Mouse (Mus musculus) telencephalon, adult 2 months (tissue): ENCODE measurements around the gene Srbd1.

ENCODE experiments used
- DNase-seq: peaks from one replicate; pipeline ENCODE4 v3.0.0-alpha.2; 2011; ENCODE audit warnings: low read depth, low spot score

Gene Srbd1

DNA sequence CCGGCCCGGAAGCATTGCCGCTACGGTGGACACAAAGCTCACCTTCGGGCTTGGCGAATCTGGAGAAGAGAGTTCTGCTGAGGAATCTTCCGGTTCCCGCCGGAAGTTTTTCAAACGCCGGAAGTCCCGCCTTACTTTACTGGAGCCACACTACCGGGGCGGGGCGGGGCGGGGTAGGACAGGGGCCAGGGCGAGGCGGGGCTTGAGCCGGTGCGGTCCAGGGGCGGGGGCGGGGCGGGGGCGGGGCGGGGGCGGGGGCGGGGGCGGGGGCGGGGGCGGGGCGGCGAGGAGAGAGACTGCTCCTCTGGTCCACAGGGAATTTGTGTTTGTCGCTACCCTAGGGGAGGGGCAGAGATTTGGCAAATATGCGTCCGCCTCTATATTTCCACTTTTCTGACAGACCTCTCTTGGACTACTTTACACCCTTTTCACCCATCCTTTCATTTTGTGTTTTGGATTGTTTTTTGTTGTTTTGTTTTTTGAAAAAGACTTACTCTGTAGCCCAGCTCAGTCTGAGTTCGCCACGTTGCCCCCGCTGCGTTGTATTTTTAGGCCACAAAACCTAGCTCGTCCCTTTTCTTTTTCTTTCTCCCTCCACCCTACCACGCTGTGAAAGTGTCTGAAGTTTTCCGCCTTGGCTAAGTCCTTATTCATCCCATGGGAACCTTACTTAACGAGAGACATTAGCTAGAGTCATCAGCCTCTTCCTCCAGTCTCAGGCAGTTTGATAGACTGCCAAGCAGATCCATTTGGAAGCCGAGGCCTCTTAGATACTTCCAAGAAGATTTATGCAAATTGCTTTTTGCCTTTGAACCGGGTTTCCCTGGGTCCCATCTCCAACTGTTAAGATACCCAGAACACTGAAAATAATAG is at the start of gene Srbd1:
TSS of gene Srbd1 (minus strand) at position 97 of the 873 bp plus-strand sequence.
- peak; percentile 85 for DNase-seq

DNA sequence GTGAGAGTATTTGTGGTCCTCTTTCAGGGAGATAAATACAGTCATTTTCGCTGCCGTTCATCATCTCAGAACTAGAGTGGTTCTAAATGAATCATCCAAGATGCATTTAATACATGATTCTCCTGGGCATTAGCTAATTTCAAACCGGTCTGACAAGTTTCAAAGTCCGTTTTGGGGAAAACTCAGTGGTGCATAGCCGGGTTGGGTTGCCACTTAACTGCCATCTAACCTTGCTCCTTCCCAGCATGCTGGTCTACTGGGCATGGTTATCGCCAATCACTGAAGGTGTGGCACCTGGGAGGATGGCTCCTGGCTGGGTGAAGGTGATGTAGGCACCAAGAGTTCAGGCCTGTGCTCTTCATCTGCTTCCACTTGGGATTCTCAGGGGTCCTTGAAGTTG is 49.0 kb upstream of the Srbd1 start:
- no peak for DNase-seq

DNA sequence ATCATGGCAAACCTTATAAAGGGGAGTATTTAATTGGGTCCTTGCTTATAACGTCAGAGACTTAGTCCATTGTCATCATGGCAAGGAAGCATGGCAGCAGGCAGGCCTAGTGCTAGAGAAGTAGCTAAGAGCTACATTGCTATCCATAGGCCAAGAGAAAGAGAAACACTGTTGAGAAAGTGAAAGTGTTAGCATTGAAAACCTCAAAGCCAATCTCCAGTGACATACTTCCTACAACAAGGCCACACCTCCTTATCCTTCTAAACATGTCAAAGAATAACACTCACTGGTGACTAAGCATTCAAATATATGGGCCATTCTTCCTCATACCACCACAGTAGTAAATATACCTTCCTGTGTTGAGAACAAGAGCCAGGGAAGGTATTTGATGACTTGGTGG is 42.8 kb upstream of the Srbd1 start:
- no peak for DNase-seq

GRCm38 (mm10) chr17:86185584-86185983 is 40.6 kb upstream of the Srbd1 start:
- no peak for DNase-seq

DNA sequence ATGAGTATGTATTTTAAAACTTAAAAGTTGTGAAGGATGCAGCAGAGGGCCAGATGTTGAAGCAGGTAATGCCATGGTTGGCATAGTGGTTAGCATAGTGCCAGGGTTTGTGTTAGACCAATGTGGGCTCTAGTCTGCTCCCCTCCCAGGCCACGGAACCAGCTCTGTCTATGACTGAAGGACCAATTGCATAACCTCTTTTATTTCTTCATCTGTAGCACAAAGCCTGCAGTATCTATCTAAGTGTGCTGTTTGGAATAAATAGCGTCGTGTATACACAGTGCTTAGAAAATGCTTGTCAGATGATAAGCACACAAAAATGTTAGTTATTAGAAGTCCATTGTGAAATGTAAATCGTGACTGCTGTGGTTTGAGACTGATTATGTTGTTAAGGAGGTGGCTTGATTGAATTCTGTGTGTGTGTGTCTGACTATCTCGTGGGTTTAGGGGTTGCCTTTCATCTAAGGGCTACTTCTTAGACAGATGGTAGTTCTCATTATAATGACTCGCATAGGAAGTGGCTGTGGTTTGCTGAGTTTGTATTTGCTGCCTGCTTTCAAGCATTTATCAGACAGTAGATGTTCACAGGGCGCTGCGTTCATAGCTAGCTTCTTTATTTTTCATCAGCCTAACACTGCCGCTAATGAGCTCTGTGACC is 39.7 kb upstream of the Srbd1 start:
- no peak for DNase-seq

DNA sequence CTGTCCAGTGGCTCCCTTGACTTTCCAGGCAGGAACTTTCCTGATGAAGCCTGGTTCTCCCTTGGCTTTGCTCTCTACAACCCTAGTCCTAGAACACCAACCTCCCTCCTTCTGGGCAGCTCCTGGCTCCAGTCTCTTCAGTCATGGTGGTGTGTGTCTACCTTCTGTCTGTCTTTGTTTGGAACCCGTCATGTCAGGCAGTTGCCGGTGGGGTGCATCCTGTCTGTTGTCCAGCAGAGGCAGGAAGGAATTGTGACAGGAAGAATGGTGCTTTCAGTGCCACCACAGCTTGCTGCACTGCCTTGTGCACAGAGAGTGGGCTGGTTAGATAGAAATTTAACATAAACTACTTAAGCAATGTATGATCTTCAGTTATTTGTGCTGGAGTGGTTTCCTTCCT is 38.8 kb upstream of the Srbd1 start:
- DNase-seq, result no peak

DNA sequence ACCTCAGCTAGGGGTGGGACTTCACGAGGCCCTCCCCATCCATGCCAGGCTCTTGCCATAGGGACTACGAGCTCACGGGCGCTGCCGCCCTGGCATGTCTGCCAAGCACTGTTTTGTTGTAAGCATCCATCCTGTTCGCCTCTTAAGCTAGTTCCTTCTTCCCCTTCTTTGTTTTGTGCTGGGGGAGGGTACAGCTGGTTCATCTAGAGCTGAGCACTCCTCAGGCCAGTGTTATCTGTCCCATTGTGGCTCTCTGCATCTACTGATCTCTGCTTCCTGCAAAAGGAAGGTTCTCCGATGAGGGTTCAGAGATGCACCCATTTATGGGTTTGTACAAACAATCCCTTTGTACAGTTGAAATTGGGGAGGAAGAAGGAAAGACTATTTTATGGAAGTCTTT is 31.7 kb upstream of the Srbd1 start:
- no peak for DNase-seq

DNA sequence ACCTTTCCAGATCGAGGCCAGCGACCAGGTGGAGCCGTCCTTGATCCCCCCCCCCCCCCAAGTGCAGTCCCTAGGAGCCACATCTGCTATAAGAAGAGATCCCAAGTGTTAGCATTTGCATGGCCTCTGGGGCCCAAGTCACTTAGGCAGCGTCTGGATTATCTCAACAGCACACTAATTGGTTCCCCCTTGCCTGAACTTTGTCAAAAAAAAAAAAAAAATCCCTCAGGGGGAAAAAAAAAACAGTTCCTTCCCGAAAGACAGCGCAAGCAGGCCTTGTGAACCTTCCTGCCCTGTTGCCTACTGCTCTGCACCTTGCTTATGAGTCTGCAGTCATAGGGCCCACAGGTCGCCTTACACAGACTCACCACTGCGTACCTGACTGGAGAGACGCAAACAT is 30.5 kb upstream of the Srbd1 start:
- no peak for DNase-seq

DNA sequence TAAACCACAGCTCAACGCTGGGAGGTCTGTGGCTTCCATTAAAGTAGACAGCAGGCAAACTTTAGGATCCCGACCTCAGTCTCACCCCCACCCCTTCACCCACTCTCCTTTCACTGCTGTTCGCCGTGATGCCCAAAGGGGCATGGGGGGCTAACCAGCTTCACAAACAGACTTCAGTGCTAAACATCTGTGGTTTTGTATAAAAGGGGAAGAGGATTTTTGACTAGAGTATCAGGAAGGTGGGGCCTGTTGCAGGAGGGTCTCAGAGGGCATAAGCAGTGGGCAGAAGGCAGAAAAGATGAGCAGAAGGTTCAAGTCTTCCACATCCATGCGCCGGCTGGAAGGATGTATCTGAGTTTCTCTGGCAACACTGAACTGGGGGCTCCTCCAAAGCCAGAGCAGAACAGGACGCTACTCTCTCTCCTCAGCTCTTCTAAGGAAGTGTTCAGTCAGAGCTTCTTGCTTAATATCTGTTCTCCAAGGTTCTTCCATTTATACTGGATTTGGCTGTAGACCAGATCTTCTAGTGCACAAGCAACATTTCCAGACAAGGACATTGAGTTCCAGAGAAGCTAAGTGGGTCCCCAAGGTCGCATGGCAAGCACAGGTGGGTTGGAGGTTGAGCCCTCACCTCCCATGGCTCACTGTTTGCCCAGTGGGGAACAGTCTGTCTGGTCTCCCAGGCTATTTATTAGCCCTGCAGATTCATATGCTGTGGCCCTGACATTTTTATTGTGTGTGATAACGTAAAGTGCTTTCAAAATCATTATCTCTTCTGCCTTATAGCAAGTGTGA is 25.4 kb upstream of the Srbd1 start:
- DNase-seq, result no peak

DNA sequence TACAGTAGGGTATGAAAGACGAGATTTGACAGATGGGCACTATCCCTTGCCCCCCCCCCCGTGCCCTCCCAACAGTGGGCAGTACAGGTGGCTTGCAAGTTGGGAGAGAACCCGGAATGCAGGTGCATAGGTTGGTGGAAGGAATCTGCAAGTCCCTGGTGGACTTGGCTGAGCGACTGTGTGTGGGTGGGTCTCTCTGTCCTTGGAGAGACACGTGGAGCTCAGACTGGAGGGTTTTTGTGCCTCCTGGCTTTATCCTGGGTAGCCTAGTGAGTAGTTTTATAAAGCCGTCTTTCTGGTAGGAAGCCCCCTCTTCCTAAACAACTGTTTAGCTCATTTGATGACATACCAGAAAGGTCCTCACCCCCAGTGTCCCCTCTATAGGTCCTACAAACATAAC is 24.1 kb upstream of the Srbd1 start:
- DNase-seq, result no peak

- DNase-seq, result no peak
These were observed 23.4 kb upstream of the Srbd1 start for GRCm38 (mm10) chr17:86168231-86168981.

GRCm38 (mm10) chr17:86167320-86168230 is 22.6 kb upstream of the Srbd1 start, which contains the start of gene Prkce:
Gene Prkce, plus strand, starts transcription at chr17:86167785.
- peak; percentile 81 for DNase-seq

GRCm38 (mm10) chr17:86166567-86167319 is 21.8 kb upstream of the Srbd1 start:
- no peak for DNase-seq

DNA sequence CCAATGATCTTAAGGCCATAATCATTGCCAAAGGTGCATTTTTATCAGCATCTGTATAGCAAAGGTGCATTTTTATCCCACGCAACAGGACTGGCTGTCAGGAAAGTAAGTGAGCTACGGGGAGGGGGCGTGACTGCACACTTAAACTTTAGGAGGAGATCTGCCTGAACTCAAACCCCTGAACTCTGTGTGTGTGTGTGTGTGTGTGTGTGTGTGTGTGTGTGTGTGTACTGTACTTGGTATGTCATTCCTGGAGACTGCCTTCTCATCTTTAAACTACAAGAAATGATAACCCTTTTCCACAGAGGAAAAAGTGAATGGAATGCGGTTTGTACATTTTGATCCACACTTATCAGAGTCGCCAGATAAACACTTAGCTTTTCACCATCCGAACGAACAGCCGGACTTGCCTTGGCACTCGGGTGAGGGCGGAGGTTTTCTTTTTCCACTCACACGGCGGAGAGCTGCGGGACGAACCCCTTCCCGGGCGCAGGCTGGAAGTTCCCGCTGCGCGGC is 21.1 kb upstream of the Srbd1 start:
- DNase-seq, result no peak

GRCm38 (mm10) chr17:86164416-86164815 is 19.4 kb upstream of the Srbd1 start:
- DNase-seq, result no peak

- DNase-seq, result no peak
These were observed 17.7 kb upstream of the Srbd1 start for GRCm38 (mm10) chr17:86162672-86163071.

DNA sequence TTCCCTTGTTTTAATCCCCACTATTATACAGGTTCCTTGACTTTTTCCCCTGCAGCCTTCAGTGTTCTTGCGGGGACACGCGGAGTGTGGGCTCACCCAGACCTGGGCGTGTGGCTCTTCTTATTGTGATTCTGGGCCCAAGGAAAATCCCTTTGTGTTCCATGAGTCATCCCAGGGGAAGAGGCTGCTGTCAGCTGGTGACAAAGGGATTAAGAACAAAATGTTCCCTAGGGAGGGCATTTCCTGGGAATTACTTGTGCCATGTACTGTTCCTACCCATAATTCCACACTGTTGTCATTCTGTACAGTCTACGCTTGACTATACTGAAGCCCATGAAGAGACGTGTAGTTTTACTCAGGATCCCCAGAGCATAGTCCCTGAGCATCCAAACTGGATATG is 12.0 kb upstream of the Srbd1 start:
- no peak for DNase-seq

GRCm38 (mm10) chr17:86150867-86151348 is 5.9 kb upstream of the Srbd1 start:
- peak; percentile 97 for DNase-seq

GRCm38 (mm10) chr17:86149726-86150125 is 4.8 kb upstream of the Srbd1 start:
- DNase-seq, result no peak
